Mouse (Mus musculus) liver, postnatal 0 days (tissue): ENCODE measurements around the gene Ubqln4.

Experiments
- CTCF ChIP-seq: sonication (generic); IDR thresholded peaks from 2 replicates; pipeline ENCODE4 v1.5.1; 2016; ENCODE audit warnings: antibody characterized with exemption, low read depth
- EP300 ChIP-seq: IDR thresholded peaks from 2 replicates; pipeline ENCODE4 v1.6.1; 2016; ENCODE audit warnings: antibody characterized with exemption, low read depth, mild to moderate bottlenecking

- no peak for TF ChIP-seq CTCF
- TF ChIP-seq EP300 = no peak
Measured at GRCm38 (mm10) chr3:88536103-88536930, 17.2 kb upstream of the Ubqln4 start.
